Mouse (Mus musculus) heart, adult 2 months (tissue): ENCODE results near the gene Gpr135. TPM values are rescaled to one million over a fixed set of nuclear protein-coding genes. Genes with fewer than 3 reads are reported as not detected.
A peak's percentile ranks its signal among the peaks of the same experiment; 100 is the strongest.

Experiments
- DNase-seq, 2 experiments: peaks; one replicate each; pipeline ENCODE4 v3.0.0; 2021
- H3K27ac ChIP-seq: fragments of 200-600 bp; 2 replicates; pipeline ENCODE4 v1.8.1; 2022
- H3K27me3 ChIP-seq: fragments of 200-500 bp; 2 replicates; pipeline ENCODE4 v1.6.1; 2012; ENCODE audit warnings: mild to moderate bottlenecking, low read length, inconsistent platforms, mixed read lengths; ENCODE audit not compliant: control insufficient read depth, insufficient read depth
- H3K36me3 ChIP-seq: fragments of 200-500 bp; 2 replicates; pipeline ENCODE4 v1.6.1; 2012; ENCODE audit warnings: low read length, inconsistent platforms; ENCODE audit not compliant: control insufficient read depth, insufficient read depth
- H3K4me1 ChIP-seq: fragments of 200-500 bp; 2 replicates; pipeline ENCODE4 v1.6.1; 2011; ENCODE audit warnings: low read length; ENCODE audit not compliant: control insufficient read depth, insufficient read depth
- H3K4me3 ChIP-seq: fragments of 200-600 bp; 2 replicates; pipeline ENCODE4 v1.8.1; 2022
- H3K79me2 ChIP-seq: fragments of 200-500 bp; replicated peaks from 2 replicates; pipeline ENCODE4 v1.6.1; 2012; ENCODE audit warnings: mild to moderate bottlenecking, inconsistent platforms, low read length, moderate library complexity, mixed read lengths; ENCODE audit not compliant: control insufficient read depth, insufficient read depth
- H3K9ac ChIP-seq: fragments of 200-500 bp; 2 replicates; pipeline ENCODE4 v1.6.1; 2012; ENCODE audit warnings: low read depth, mild to moderate bottlenecking, control low read depth, inconsistent platforms, low read length, mixed read lengths
- CTCF ChIP-seq: fragments of 200-600 bp; IDR thresholded peaks from 2 replicates; pipeline ENCODE4 v1.8.1; 2022; ENCODE audit warnings: antibody characterized with exemption, mild to moderate bottlenecking, moderate library complexity
- EP300 ChIP-seq: fragments of 200-500 bp; IDR thresholded peaks from 2 replicates; pipeline ENCODE4 v1.6.1; 2011; ENCODE audit warnings: low read depth, low read length, control low read depth; ENCODE audit not compliant: insufficient read depth
- POLR2A ChIP-seq: fragments of 200-500 bp; IDR thresholded peaks from 2 replicates; pipeline ENCODE4 v1.6.1; 2011; ENCODE audit warnings: mild to moderate bottlenecking, low read depth, low read length, control low read depth; ENCODE audit not compliant: insufficient read depth
- WGBS: fragments of 180-500 bp; shearing (Covaris S2); methylation state at CpG from one replicate; pipeline ENCODE4 v1.1.7; 2018; 5-methylcytosine and 5-hydroxymethylcytosine counted together
- intact Hi-C: fragments of 180-260 bp; cut with DNase I; formaldehyde crosslinking; loops from one replicate; pipeline ENCODE4 v1.15.1; 2025
- polyA plus RNA-seq: library from polyadenylated mRNA; depleted of rRNA; stranded (reverse); fragments of >200 nt; gene quantifications from 2 replicates; pipeline ENCODE4 v1.2.3, GENCODE M21; 2012
- total RNA-seq, 2 experiments: library from RNA; stranded (reverse); gene quantifications; 2 replicates each; pipeline ENCODE4 v1.2.3; 2021

Gpr135 gene
- total and polyA plus RNA-seq, 3 experiments = 0.27 to 0.78 (median 0.31) TPM

- no peak overlapping the region; the same call in 1 of the 2 replicates for H3K27ac ChIP-seq
- no peak overlapping the region for H3K4me3 ChIP-seq
- TF ChIP-seq EP300 (no peak), CTCF (peak; percentile 95), POLR2A (no peak)
- intact Hi-C loops = loop anchor here (1.0 to 5.0 kb wide), 3 partner anchors 45 to 279 kb away; partner anchors contain the start of gene Daam1
- no peak overlapping the region for H3K9ac ChIP-seq
- H3K4me1 ChIP-seq = no peaks in the 10 kb centered on the region
- no peak for DNase-seq
- H3K79me2 ChIP-seq = no peaks in the 10 kb centered on the region
- no peaks in the 10 kb centered on the region for H3K27me3 ChIP-seq
- H3K36me3 ChIP-seq = no peaks in the 10 kb centered on the region
- WGBS = 2% methylated on average over 2 of the region's 2 CpGs
Measured at GRCm38 (mm10) chr12:72047513-72047912, 23.4 kb downstream of the Gpr135 start.

- WGBS = 93% methylated on average over 3 of the region's 3 CpGs
- no peak overlapping the region for H3K4me3 ChIP-seq
Measured at GRCm38 (mm10) chr12:72041238-72041637, 29.7 kb downstream of the Gpr135 start.

GRCm38 (mm10) chr12:72039501-72039900, 31.4 kb downstream of the Gpr135 start:
- 41% methylated on average over 8 of the region's 8 CpGs for WGBS

More at GRCm38 (mm10) chr12:72041238-72041637, 29.7 kb downstream of the Gpr135 start:
- intact Hi-C loops = no loop called here
- Histone ChIP-seq H3K79me2 (no peaks in the 10 kb centered on the region), H3K27ac (no peak overlapping the region), H3K27me3 (no peaks in the 10 kb centered on the region), H3K4me1 (no peaks in the 10 kb centered on the region; the same call in 1 of the 2 replicates), H3K36me3 (no peaks in the 10 kb centered on the region; the same call in 1 of the 2 replicates), H3K9ac (no peak overlapping the region)
- no peak for DNase-seq
- TF ChIP-seq CTCF (no peak), EP300 (no peak), POLR2A (no peak)

GRCm38 (mm10) chr12:72038866-72039265, 32.1 kb downstream of the Gpr135 start:
- Histone ChIP-seq H3K36me3 (no peaks in the 10 kb centered on the region; the same call in 1 of the 2 replicates), H3K4me3 (no peak overlapping the region), H3K9ac (no peak overlapping the region), H3K4me1 (no peaks in the 10 kb centered on the region; the same call in 1 of the 2 replicates), H3K79me2 (no peaks in the 10 kb centered on the region), H3K27me3 (no peaks in the 10 kb centered on the region), H3K27ac (no peak overlapping the region; the same call in 1 of the 2 replicates)
- 36% methylated on average over 2 of the region's 2 CpGs for WGBS
- TF ChIP-seq POLR2A (no peak), CTCF (no peak), EP300 (no peak)
- DNase-seq = no peak
- intact Hi-C loops = no loop called here

More at GRCm38 (mm10) chr12:72039501-72039900, 31.4 kb downstream of the Gpr135 start:
- H3K9ac ChIP-seq = no peak overlapping the region
- no peak overlapping the region for H3K4me3 ChIP-seq
- no peaks in the 10 kb centered on the region for H3K79me2 ChIP-seq
- intact Hi-C loops = no loop called here
- no peaks in the 10 kb centered on the region for H3K27me3 ChIP-seq
- no peak for TF ChIP-seq POLR2A
- no peak for TF ChIP-seq EP300
- no peak for TF ChIP-seq CTCF
- DNase-seq = no peak
- H3K36me3 ChIP-seq = no peaks in the 10 kb centered on the region; the same call in 1 of the 2 replicates
- H3K27ac ChIP-seq = no peak overlapping the region; the same call in 1 of the 2 replicates
- H3K4me1 ChIP-seq = no peaks in the 10 kb centered on the region; the same call in 1 of the 2 replicates

- Histone ChIP-seq H3K79me2 (no peaks in the 10 kb centered on the region), H3K9ac (no peak overlapping the region), H3K27me3 (no peaks in the 10 kb centered on the region), H3K4me3 (no peak overlapping the region), H3K27ac (no peak overlapping the region), H3K36me3 (no peaks in the 10 kb centered on the region; the same call in 1 of the 2 replicates), H3K4me1 (no peaks in the 10 kb centered on the region; the same call in 1 of the 2 replicates)
- TF ChIP-seq CTCF = no peak
- TF ChIP-seq EP300 = no peak
- no peak for TF ChIP-seq POLR2A
- DNase-seq = no peak
- 58% methylated on average over 6 of the region's 6 CpGs for WGBS
- intact Hi-C loops = no loop called here
Measured at GRCm38 (mm10) chr12:72037049-72037448, 33.9 kb downstream of the Gpr135 start.

- no peaks in the 10 kb centered on the region for H3K79me2 ChIP-seq
- no peak overlapping the region for H3K27ac ChIP-seq
- TF ChIP-seq EP300 (no peak), CTCF (no peak), POLR2A (no peak)
- H3K4me3 ChIP-seq = no peak overlapping the region
- WGBS = 64% methylated on average over 9 of the region's 9 CpGs
- intact Hi-C loops = no loop called here
- no peak for DNase-seq
- H3K4me1 ChIP-seq = no peaks in the 10 kb centered on the region; the same call in none of the 2 replicates
- H3K27me3 ChIP-seq = no peaks in the 10 kb centered on the region
- H3K9ac ChIP-seq = no peak overlapping the region
- H3K36me3 ChIP-seq = no peaks in the 10 kb centered on the region; the same call in 1 of the 2 replicates
Measured at GRCm38 (mm10) chr12:72036097-72036661, 34.7 kb downstream of the Gpr135 start.
